In genomic region chr6:40432346-40433275, GRCm38 (mm10) we compare ENCODE assay signal across 9 mouse cellular contexts. TPM values are rescaled to one million over a fixed set of nuclear protein-coding genes. Genes with fewer than 3 reads are reported as not detected.
A peak's percentile ranks its signal among the peaks of the same experiment; 100 is the strongest.
DNase-seq lines count a peak whose midpoint lies in the region; ATAC-seq lines count a peak whose summit lies in the region.
"Had no signal": no experiment of that assay in that cellular context is flagged by ENCODE, and none has a peak within 500 bp of the region (broad histone marks: within the 10 kb centered on the region; RNA-seq: fewer than 3 reads in every experiment).

No protein-coding gene starts in this region.

- ATAC-seq in megakaryocyte, adult 5-6 weeks (ENCODE audit: poor library complexity, severe bottlenecking) = no peak

- peak; percentile 81 to 85 for DNase-seq in cerebellum, postnatal 36 days
- DNase-seq in layer of hippocampus, postnatal 10 days (ENCODE audit: low spot score in 2 of 2) = peak; percentile 72 to 76
- peak; percentile 70 for DNase-seq in right cerebral cortex, postnatal 25 days
- DNase-seq in adipocyte (ENCODE audit: low spot score) = no peak
- no peak for DNase-seq in embryo, embryonic 10 days (ENCODE audit: low spot score)
- no peak for DNase-seq in kidney, postnatal 4 days

- H3K4me3 ChIP-seq in megakaryocyte, embryonic 14.5 days (replicated peaks) = peak overlapping the region; percentile 60

- peaks cover 70% of the 10 kb centered on the region for H3K4me1 ChIP-seq in megakaryocyte, embryonic 14.5 days

- no peaks in the 10 kb centered on the region for H3K9me3 ChIP-seq in megakaryocyte, embryonic 14.5 days

- H3K36me3 ChIP-seq in megakaryocyte, embryonic 14.5 days (replicated peaks; ENCODE audit: low read length) = no peaks in the 10 kb centered on the region

- H3K27me3 ChIP-seq in megakaryocyte, embryonic 14.5 days (replicated peaks) = peaks cover 12% of the 10 kb centered on the region

RNA-seq across cellular contexts. Expression of gene E330009J07Rik, which starts 3.3 kb away (rescaled TPM):
- polyA plus RNA-seq in megakaryocyte, embryonic 14.5 days (2012; ENCODE audit: insufficient read depth, low replicate concordance) = 0.12 TPM in 1 of 2 replicates, not detected in the other
- total RNA-seq in megakaryocyte, adult 5-6 weeks (2015) = 8.0 and 8.6 TPM in 2 replicates
- total RNA-seq in megakaryocyte, adult 5-6 weeks (2017) = 14.1 and 16.2 TPM in 2 replicates
- 10 to 100 TPM; 35.6 to 39.5 TPM for total RNA-seq in layer of hippocampus, postnatal 10 days (2021)

RNA-seq across cellular contexts. Expression of gene Wee2, which starts 6.3 kb away (rescaled TPM):
- 0.57 TPM in 1 of 2 replicates, not detected in the other for polyA plus RNA-seq in megakaryocyte, embryonic 14.5 days (2012; ENCODE audit: insufficient read depth, low replicate concordance)
- not detected in 2 replicates for total RNA-seq in megakaryocyte, adult 5-6 weeks (2015)
- not detected in 2 replicates for total RNA-seq in megakaryocyte, adult 5-6 weeks (2017)
- total RNA-seq in layer of hippocampus, postnatal 10 days (2021) = not detected
- total RNA-seq: liver, adult 2 months had no signal
- polyA plus RNA-seq: liver, adult 2 months had no signal

RNA-seq across cellular contexts. Expression of gene Ssbp1, which starts 38.5 kb away (rescaled TPM):
- polyA plus RNA-seq in megakaryocyte, embryonic 14.5 days (2012; ENCODE audit: insufficient read depth, low replicate concordance) = 7.4 and 12.6 TPM in 2 replicates
- 94.8 and 94.9 TPM in 2 replicates for total RNA-seq in megakaryocyte, adult 5-6 weeks (2015)
- 63.2 and 67.6 TPM in 2 replicates for total RNA-seq in megakaryocyte, adult 5-6 weeks (2017)
- 10 to 100 TPM; 36.9 to 37.5 TPM for total RNA-seq in layer of hippocampus, postnatal 10 days (2021)

RNA-seq across cellular contexts. Expression of gene Tas2r137, which starts 58.4 kb away (rescaled TPM):
- not detected in 2 replicates for polyA plus RNA-seq in megakaryocyte, embryonic 14.5 days (2012; ENCODE audit: insufficient read depth, low replicate concordance)
- not detected in 2 replicates for total RNA-seq in megakaryocyte, adult 5-6 weeks (2015)
- total RNA-seq in megakaryocyte, adult 5-6 weeks (2017) = 0.24 TPM in 1 of 2 replicates, not detected in the other
- not detected for total RNA-seq in layer of hippocampus, postnatal 10 days (2021)
- polyA plus RNA-seq: liver, adult 2 months had no signal

Comparison
In these comparisons a context has a peak if more than half of its experiments do, and no peak if none do; other contexts are left out.
1. DNase-seq: peak in cerebellum, postnatal 36 days (2 of 2), layer of hippocampus, postnatal 10 days (2 of 2) and right cerebral cortex, postnatal 25 days (single experiment); none in adipocyte (single experiment), embryo, embryonic 10 days (single experiment) and kidney, postnatal 4 days (0 of 2).